Comparison of ENCODE assay signal across 9 mouse cellular contexts in genomic region chr8:84743054-84743415, GRCm38 (mm10). TPM values are rescaled to one million over a fixed set of nuclear protein-coding genes. Genes with fewer than 3 reads are reported as not detected.
DNase-seq lines count a peak whose midpoint lies in the region; ATAC-seq lines count a peak whose summit lies in the region.
"Had no signal": no experiment of that assay in that cellular context is flagged by ENCODE, and none has a peak within 500 bp of the region (broad histone marks: within the 10 kb centered on the region; RNA-seq: fewer than 3 reads in every experiment).

No protein-coding gene starts in this region.

- H3K4me2 ChIP-seq in embryonic facial prominence, embryonic 11.5 days (ENCODE audit: low read depth, low read length), result peak overlapping the region; percentile 30
- H3K4me2 ChIP-seq in hindbrain, embryonic 12.5 days (replicated peaks), result peak overlapping the region; percentile 33
- H3K4me2 ChIP-seq in midbrain, embryonic 14.5 days (ENCODE audit: low read length), result peak overlapping the region; percentile 24; the same call in 1 of the 2 replicates

- no peak; the same call in 1 of the 2 replicates for ATAC-seq in embryonic facial prominence, embryonic 11.5 days (replicated peaks; ENCODE audit: insufficient number of reproducible peaks, low FRiP score, low TSS enrichment, low read depth)
- ATAC-seq in hindbrain, embryonic 12.5 days (ENCODE audit: low FRiP score), result no peak; the same call in 1 of the 2 replicates
- ATAC-seq in midbrain, embryonic 14.5 days (ENCODE audit: low FRiP score, low TSS enrichment), result peak; percentile 39; the same call in 1 of the 2 replicates
- ATAC-seq in monocyte, adult 5-6 weeks (replicated peaks; ENCODE audit: insufficient number of reproducible peaks, low FRiP score, low TSS enrichment, poor library complexity, severe bottlenecking), result no peak

- no peaks in the 10 kb centered on the region for H3K9me3 ChIP-seq in heart, embryonic 10.5 days
- H3K9me3 ChIP-seq in embryonic facial prominence, embryonic 11.5 days (replicated peaks; ENCODE audit: control insufficient read depth, low read length), result no peaks in the 10 kb centered on the region
- no peaks in the 10 kb centered on the region for H3K9me3 ChIP-seq in hindbrain, embryonic 12.5 days (replicated peaks)
- H3K9me3 ChIP-seq in midbrain, embryonic 14.5 days (ENCODE audit: control insufficient read depth, low read length), result no peaks in the 10 kb centered on the region

- WGBS in heart, embryonic 10.5 days, result 8% methylated on average over 10 of the region's 10 CpGs
- 2% methylated on average over 10 of the region's 10 CpGs for WGBS in embryonic facial prominence, embryonic 11.5 days
- 5% methylated on average over 10 of the region's 10 CpGs for WGBS in hindbrain, embryonic 12.5 days
- WGBS in midbrain, embryonic 14.5 days, result 11% methylated on average over 10 of the region's 10 CpGs

- H3K4me1 ChIP-seq in heart, embryonic 10.5 days, result peaks cover 82% of the 10 kb centered on the region
- peaks cover 56% of the 10 kb centered on the region for H3K4me1 ChIP-seq in embryonic facial prominence, embryonic 11.5 days (ENCODE audit: control insufficient read depth, insufficient read depth, low read length)
- H3K4me1 ChIP-seq in hindbrain, embryonic 12.5 days, result peaks cover 90% of the 10 kb centered on the region
- peaks cover 45% of the 10 kb centered on the region for H3K4me1 ChIP-seq in midbrain, embryonic 14.5 days (ENCODE audit: control insufficient read depth, insufficient read depth, low read length)

- peaks cover 95% of the 10 kb centered on the region for H3K27me3 ChIP-seq in heart, embryonic 10.5 days (ENCODE audit: insufficient read depth, poor library complexity, severe bottlenecking)
- peaks cover 38% of the 10 kb centered on the region for H3K27me3 ChIP-seq in embryonic facial prominence, embryonic 11.5 days (ENCODE audit: control insufficient read depth, insufficient read depth, low read length)
- H3K27me3 ChIP-seq in hindbrain, embryonic 12.5 days, result peaks cover 100% of the 10 kb centered on the region
- peaks cover 69% of the 10 kb centered on the region for H3K27me3 ChIP-seq in midbrain, embryonic 14.5 days (ENCODE audit: control insufficient read depth, insufficient read depth, low read length)

- H3K36me3 ChIP-seq in heart, embryonic 10.5 days, result no peaks in the 10 kb centered on the region
- H3K36me3 ChIP-seq in embryonic facial prominence, embryonic 11.5 days (replicated peaks; ENCODE audit: control insufficient read depth, insufficient read depth, low read depth, low read length), result no peaks in the 10 kb centered on the region
- no peaks in the 10 kb centered on the region for H3K36me3 ChIP-seq in hindbrain, embryonic 12.5 days
- no peaks in the 10 kb centered on the region for H3K36me3 ChIP-seq in midbrain, embryonic 14.5 days (ENCODE audit: control insufficient read depth, insufficient read depth, low read length)

- peak overlapping the region; percentile 36 for H3K4me3 ChIP-seq in heart, embryonic 10.5 days
- no peak overlapping the region for H3K4me3 ChIP-seq in embryonic facial prominence, embryonic 11.5 days (ENCODE audit: low read depth, low read length)
- no peak overlapping the region for H3K4me3 ChIP-seq in hindbrain, embryonic 12.5 days
- no peak overlapping the region for H3K4me3 ChIP-seq in midbrain, embryonic 14.5 days (replicated peaks; ENCODE audit: low read depth, low read length)

- DNase-seq in heart, embryonic 10.5 days (ENCODE audit: low spot score), result no peak
- no peak for DNase-seq in heart, postnatal 14 days
- no peak for DNase-seq in embryonic facial prominence, embryonic 11.5 days (ENCODE audit: low spot score)
- no peak for DNase-seq in midbrain, embryonic 14.5 days
- DNase-seq in B cell, adult 2 months, result no peak
- DNase-seq in natural killer cell, adult 2 months (ENCODE audit: low spot score in 2 of 2), result no peak
- DNase-seq: cerebellum, postnatal 25 days had no signal

- H3K9ac ChIP-seq in embryonic facial prominence, embryonic 11.5 days (replicated peaks; ENCODE audit: low read length), result peak overlapping the region; percentile 1
- H3K9ac ChIP-seq in hindbrain, embryonic 12.5 days, result 0 out of 2 replicates have a peak overlapping the region, but pooled peaks have one; percentile 33
- H3K9ac ChIP-seq in midbrain, embryonic 14.5 days (replicated peaks; ENCODE audit: low read length), result no peak overlapping the region; the same call in 1 of the 2 replicates

- peak overlapping the region; percentile 80 for H3K27ac ChIP-seq in heart, embryonic 10.5 days
- H3K27ac ChIP-seq in embryonic facial prominence, embryonic 11.5 days (replicated peaks; ENCODE audit: low read depth, low read length), result peak overlapping the region; percentile 99
- peak overlapping the region; percentile 80 for H3K27ac ChIP-seq in hindbrain, embryonic 12.5 days
- peak overlapping the region; percentile 66 for H3K27ac ChIP-seq in midbrain, embryonic 14.5 days (replicated peaks; ENCODE audit: low read depth, low read length)

- intact Hi-C loops in heart, postnatal 14 days (cut with DNase I), result no loop called here

RNA-seq across cellular contexts. Expression of gene G430095P16Rik, which starts 20.2 kb away (rescaled TPM):
- 2.1 and 3.2 TPM in 2 replicates for polyA plus RNA-seq in heart, embryonic 10.5 days (2016; fragmentation: Nextera tagmentation; extraction: Ambion mirVana)
- total RNA-seq in heart, postnatal 14 days (2021), result under 1 TPM; 0.54 to 0.69 TPM
- polyA plus RNA-seq in embryonic facial prominence, embryonic 11.5 days (2014; fragmentation: Nextera tagmentation; extraction: Ambion mirVana), result 3.6 and 5.7 TPM in 2 replicates
- polyA plus RNA-seq in hindbrain, embryonic 12.5 days (2016; fragmentation: Nextera tagmentation; extraction: Ambion mirVana), result 3.0 and 3.6 TPM in 2 replicates
- 0.67 and 0.91 TPM in 2 replicates for polyA plus RNA-seq in midbrain, embryonic 14.5 days (2014; fragmentation: Nextera tagmentation; extraction: Ambion mirVana)
- 6.4 to 8.9 TPM (median 8.2 TPM) in 3 replicates for total RNA-seq in monocyte, adult 5-6 weeks (2017)

RNA-seq across cellular contexts. Expression of gene Lyl1, which starts 41.8 kb away (rescaled TPM):
- polyA plus RNA-seq in heart, embryonic 10.5 days (2016; fragmentation: Nextera tagmentation; extraction: Ambion mirVana), result 18.5 and 19.3 TPM in 2 replicates
- 1 to 10 TPM; 5.8 to 6.7 TPM for total RNA-seq in heart, postnatal 14 days (2021)
- polyA plus RNA-seq in embryonic facial prominence, embryonic 11.5 days (2014; fragmentation: Nextera tagmentation; extraction: Ambion mirVana), result 4.6 and 5.3 TPM in 2 replicates
- polyA plus RNA-seq in hindbrain, embryonic 12.5 days (2016; fragmentation: Nextera tagmentation; extraction: Ambion mirVana), result 4.6 and 4.9 TPM in 2 replicates
- 1.5 and 3.8 TPM in 2 replicates for polyA plus RNA-seq in midbrain, embryonic 14.5 days (2014; fragmentation: Nextera tagmentation; extraction: Ambion mirVana)
- total RNA-seq in monocyte, adult 5-6 weeks (2017), result 41.7 to 46.2 TPM (median 45.0 TPM) in 3 replicates

RNA-seq across cellular contexts. Expression of gene Nacc1, which starts 55.4 kb away (rescaled TPM):
- 22.2 and 25.0 TPM in 2 replicates for polyA plus RNA-seq in heart, embryonic 10.5 days (2016; fragmentation: Nextera tagmentation; extraction: Ambion mirVana)
- total RNA-seq in heart, postnatal 14 days (2021), result 10 to 100 TPM; 35.6 to 40.5 TPM
- polyA plus RNA-seq in embryonic facial prominence, embryonic 11.5 days (2014; fragmentation: Nextera tagmentation; extraction: Ambion mirVana), result 21.0 and 21.1 TPM in 2 replicates
- 20.9 and 21.3 TPM in 2 replicates for polyA plus RNA-seq in hindbrain, embryonic 12.5 days (2016; fragmentation: Nextera tagmentation; extraction: Ambion mirVana)
- polyA plus RNA-seq in midbrain, embryonic 14.5 days (2014; fragmentation: Nextera tagmentation; extraction: Ambion mirVana), result 19.1 and 20.2 TPM in 2 replicates
- 29.0 to 50.5 TPM (median 36.3 TPM) in 3 replicates for total RNA-seq in monocyte, adult 5-6 weeks (2017)

RNA-seq across cellular contexts. Expression of gene Trmt1, which starts 56.9 kb away (rescaled TPM):
- polyA plus RNA-seq in heart, embryonic 10.5 days (2016; fragmentation: Nextera tagmentation; extraction: Ambion mirVana), result 59.8 and 64.6 TPM in 2 replicates
- total RNA-seq in heart, postnatal 14 days (2021), result 10 to 100 TPM; 32.5 to 35.2 TPM
- 61.5 and 64.7 TPM in 2 replicates for polyA plus RNA-seq in embryonic facial prominence, embryonic 11.5 days (2014; fragmentation: Nextera tagmentation; extraction: Ambion mirVana)
- 51.2 and 55.9 TPM in 2 replicates for polyA plus RNA-seq in hindbrain, embryonic 12.5 days (2016; fragmentation: Nextera tagmentation; extraction: Ambion mirVana)
- polyA plus RNA-seq in midbrain, embryonic 14.5 days (2014; fragmentation: Nextera tagmentation; extraction: Ambion mirVana), result 56.9 and 59.6 TPM in 2 replicates
- 40.1 to 46.6 TPM (median 44.7 TPM) in 3 replicates for total RNA-seq in monocyte, adult 5-6 weeks (2017)

RNA-seq across cellular contexts. Expression of gene Nfix, which starts 57.1 kb away (rescaled TPM):
- 0.87 and 2.1 TPM in 2 replicates for polyA plus RNA-seq in heart, embryonic 10.5 days (2016; fragmentation: Nextera tagmentation; extraction: Ambion mirVana)
- total RNA-seq in heart, postnatal 14 days (2021), result 100 to 1,000 TPM; 276 to 280 TPM
- 5.9 and 6.8 TPM in 2 replicates for polyA plus RNA-seq in embryonic facial prominence, embryonic 11.5 days (2014; fragmentation: Nextera tagmentation; extraction: Ambion mirVana)
- polyA plus RNA-seq in hindbrain, embryonic 12.5 days (2016; fragmentation: Nextera tagmentation; extraction: Ambion mirVana), result 11.6 and 14.2 TPM in 2 replicates
- polyA plus RNA-seq in midbrain, embryonic 14.5 days (2014; fragmentation: Nextera tagmentation; extraction: Ambion mirVana), result 45.9 and 49.8 TPM in 2 replicates
- total RNA-seq in monocyte, adult 5-6 weeks (2017), result 8.1 to 16.7 TPM (median 9.9 TPM) in 3 replicates
